Mouse (Mus musculus) forebrain, embryonic 11.5 days (tissue): ENCODE measurements around the gene Cerk. TPM values are rescaled to one million over a fixed set of nuclear protein-coding genes. Genes with fewer than 3 reads are reported as not detected.
"Not testable (repeated sequence)": the region's sequence is repeated elsewhere in the genome, so short reads cannot be mapped to it uniquely, and the experiment has no call there.

Experiments
- ATAC-seq: fragments of 200-750 bp; cut with Nextera tagmentation; replicated peaks from 2 replicates; pipeline ENCODE4 v1.8.0; 2017; ENCODE audit warnings: moderate TSS enrichment; ENCODE audit not compliant: low FRiP score
- DNase-seq: peaks from one replicate; pipeline ENCODE4 v3.0.0-alpha.2; 2017; ENCODE audit warnings: low spot score
- H3K27ac ChIP-seq: fragments of 300-500 bp; sonication (generic); 2 replicates; pipeline ENCODE4 v1.5.1; 2014; ENCODE audit warnings: low read depth, low read length
- H3K27me3 ChIP-seq: fragments of 300-500 bp; sonication (generic); 2 replicates; pipeline ENCODE4 v1.6.1; 2014; ENCODE audit warnings: mild to moderate bottlenecking, low read length, mixed read lengths; ENCODE audit not compliant: control insufficient read depth, insufficient read depth
- H3K36me3 ChIP-seq: fragments of 300-500 bp; sonication (generic); 2 replicates; pipeline ENCODE4 v1.6.1; 2014; ENCODE audit warnings: mild to moderate bottlenecking, low read length, moderate library complexity, mixed read lengths; ENCODE audit not compliant: control insufficient read depth, insufficient read depth
- H3K4me1 ChIP-seq: fragments of 300-500 bp; sonication (generic); replicated peaks from 2 replicates; pipeline ENCODE4 v1.6.1; 2014; ENCODE audit warnings: low read length, mixed read lengths; ENCODE audit not compliant: control insufficient read depth, insufficient read depth
- H3K4me2 ChIP-seq: fragments of 300-500 bp; sonication (generic); 2 replicates; pipeline ENCODE4 v1.6.1; 2014; ENCODE audit warnings: low read depth, mild to moderate bottlenecking, low read length, moderate library complexity, mixed read lengths; ENCODE audit not compliant: severe bottlenecking
- H3K4me3 ChIP-seq: fragments of 300-500 bp; sonication (generic); 2 replicates; pipeline ENCODE4 v1.5.1; 2014; ENCODE audit warnings: low read depth, low read length
- H3K9ac ChIP-seq: fragments of 300-500 bp; sonication (generic); 2 replicates; pipeline ENCODE4 v1.6.1; 2014; ENCODE audit warnings: low read length
- H3K9me3 ChIP-seq: fragments of 300-500 bp; sonication (generic); 2 replicates; pipeline ENCODE4 v1.6.1; 2016; ENCODE audit warnings: low read length, mixed read lengths; ENCODE audit not compliant: control insufficient read depth
- WGBS: fragments of 180-500 bp; shearing (Covaris S2); extraction: QIAGEN DNeasy Blood & Tissue Kit; methylation state at CpG from one replicate; pipeline ENCODE4 v1.1.7; 2014; 5-methylcytosine and 5-hydroxymethylcytosine counted together
- polyA plus RNA-seq: library from polyadenylated mRNA; unstranded; fragments of >200 nt; fragmentation: Nextera tagmentation; extraction: Ambion mirVana; gene quantifications from 2 replicates; pipeline ENCODE4 v1.2.1, GENCODE M21; 2014

Gene Cerk
- polyA plus RNA-seq, 1 experiment from 2014 or later: 17.4 TPM

DNA sequence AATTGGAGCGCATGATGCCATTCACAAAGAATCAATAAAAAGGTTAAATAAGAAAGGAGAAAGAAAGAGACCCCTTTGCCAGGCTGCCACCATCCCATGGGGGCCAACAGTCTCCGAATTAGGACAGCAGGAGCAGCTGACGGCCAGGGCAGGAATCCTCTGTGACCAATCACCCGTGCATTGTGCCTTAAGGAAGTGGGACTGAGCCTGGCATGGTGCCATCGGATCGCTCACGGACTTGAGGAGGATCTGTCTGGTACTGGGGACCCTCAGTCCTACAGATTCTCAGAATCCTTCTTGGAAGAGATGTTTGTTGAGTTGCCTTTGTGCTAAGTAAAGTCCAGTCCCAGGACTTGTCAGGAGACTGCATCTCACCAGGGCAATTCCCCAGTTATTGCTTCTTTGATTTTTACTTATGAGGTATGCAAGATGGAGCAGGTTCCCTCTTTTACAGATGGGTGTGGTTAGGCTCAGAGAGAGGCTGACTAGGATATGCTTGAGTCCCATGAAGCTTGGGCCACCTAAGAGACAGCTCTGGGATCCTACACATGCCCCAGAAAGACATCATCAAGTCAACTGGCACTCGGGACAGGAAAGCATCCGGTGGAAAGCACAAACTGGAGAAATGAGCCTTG lies 15.9 kb upstream of the Cerk start:
- no peaks in the 10 kb centered on the region for H3K27me3 ChIP-seq
- H3K4me3 ChIP-seq: no peak overlapping the region
- ATAC-seq (no peak), DNase-seq (no peak)
- no peak overlapping the region for H3K4me2 ChIP-seq
- H3K9ac ChIP-seq: no peak overlapping the region
- no peaks in the 10 kb centered on the region for H3K36me3 ChIP-seq
- WGBS: 70% methylated on average over 9 of the region's 9 CpGs
- no peak overlapping the region for H3K27ac ChIP-seq
- no peaks in the 10 kb centered on the region for H3K4me1 ChIP-seq
- no peaks in the 10 kb centered on the region for H3K9me3 ChIP-seq

DNA sequence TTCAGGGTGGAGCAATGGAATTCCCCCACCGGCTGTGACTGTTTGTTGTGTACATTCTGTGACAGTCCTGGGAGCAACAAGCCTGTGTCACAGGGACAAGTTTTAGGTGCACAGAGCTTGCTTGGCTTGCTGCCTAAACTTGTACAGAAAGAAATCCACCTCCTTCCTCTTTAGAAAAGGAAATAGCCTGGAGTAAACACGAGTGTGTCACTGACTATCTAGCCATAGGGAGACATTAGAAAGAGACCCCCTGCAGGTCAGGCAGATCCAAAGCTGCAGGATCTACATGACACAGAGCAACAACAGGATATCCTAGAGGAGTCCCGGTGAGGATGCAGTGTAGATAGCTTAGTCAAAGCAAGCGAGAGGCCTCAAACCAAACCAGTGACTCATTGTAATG lies 15.2 kb upstream of the Cerk start:
- Histone ChIP-seq H3K9me3 (no peaks in the 10 kb centered on the region), H3K27me3 (no peaks in the 10 kb centered on the region), H3K4me2 (no peak overlapping the region), H3K9ac (no peak overlapping the region), H3K27ac (no peak overlapping the region), H3K4me3 (no peak overlapping the region), H3K4me1 (no peaks in the 10 kb centered on the region), H3K36me3 (no peaks in the 10 kb centered on the region)
- WGBS: 44% methylated on average over 4 of the region's 4 CpGs
- ATAC-seq (no peak), DNase-seq (no peak)

DNA sequence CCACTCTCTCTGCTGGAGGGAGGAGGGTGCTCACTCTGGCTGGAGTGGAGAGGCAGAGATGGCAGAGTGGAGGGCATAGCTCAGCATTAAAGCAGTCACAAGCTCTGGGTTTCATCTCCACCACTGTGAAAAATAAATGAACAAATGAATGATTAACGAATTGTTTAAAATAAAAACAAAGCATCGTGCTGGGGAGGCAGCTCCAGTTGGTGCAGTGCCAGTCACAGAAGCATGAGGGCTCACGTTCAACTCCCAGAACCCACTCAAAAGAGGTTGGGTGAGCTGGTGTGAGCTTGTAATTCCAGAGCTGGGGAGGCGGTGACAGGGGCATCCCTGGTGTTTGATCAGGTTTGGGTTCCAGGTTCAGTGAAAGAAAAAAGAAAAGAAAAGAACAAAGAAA lies 14.2 kb upstream of the Cerk start:
- Histone ChIP-seq H3K27ac (no peak overlapping the region), H3K36me3 (no peaks in the 10 kb centered on the region), H3K4me3 (no peak overlapping the region), H3K27me3 (no peaks in the 10 kb centered on the region), H3K9me3 (no peaks in the 10 kb centered on the region), H3K9ac (no peak overlapping the region), H3K4me1 (no peaks in the 10 kb centered on the region), H3K4me2 (no peak overlapping the region)
- no peak for DNase-seq
- no peak for ATAC-seq
- 55% methylated on average over 4 of the region's 4 CpGs for WGBS

DNA sequence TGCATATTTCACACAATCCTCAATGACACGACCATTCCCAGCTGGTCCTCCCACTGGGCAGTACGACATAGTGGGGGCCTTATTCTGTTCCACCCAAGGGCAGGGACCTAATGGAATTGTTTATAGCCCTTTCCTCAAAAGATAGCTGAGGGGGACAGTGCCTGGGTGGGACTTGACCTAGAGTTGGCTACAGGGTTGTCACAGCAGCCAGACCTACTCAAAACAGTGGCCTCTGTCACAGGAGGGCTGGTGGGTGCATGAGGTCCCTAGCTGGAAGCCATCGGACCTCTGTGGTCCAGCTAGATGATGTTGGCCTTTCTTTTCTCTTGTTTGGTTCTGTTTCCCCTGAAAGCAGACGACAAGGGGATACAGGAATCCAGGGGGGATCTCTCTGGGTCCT lies 13.5 kb upstream of the Cerk start:
- Histone ChIP-seq H3K27me3 (no peaks in the 10 kb centered on the region), H3K36me3 (no peaks in the 10 kb centered on the region), H3K9ac (no peak overlapping the region), H3K4me1 (no peaks in the 10 kb centered on the region), H3K4me3 (no peak overlapping the region), H3K27ac (no peak overlapping the region), H3K9me3 (no peaks in the 10 kb centered on the region), H3K4me2 (no peak overlapping the region)
- no peak for ATAC-seq
- no peak for DNase-seq
- 78% methylated on average over 4 of the region's 4 CpGs for WGBS

DNA sequence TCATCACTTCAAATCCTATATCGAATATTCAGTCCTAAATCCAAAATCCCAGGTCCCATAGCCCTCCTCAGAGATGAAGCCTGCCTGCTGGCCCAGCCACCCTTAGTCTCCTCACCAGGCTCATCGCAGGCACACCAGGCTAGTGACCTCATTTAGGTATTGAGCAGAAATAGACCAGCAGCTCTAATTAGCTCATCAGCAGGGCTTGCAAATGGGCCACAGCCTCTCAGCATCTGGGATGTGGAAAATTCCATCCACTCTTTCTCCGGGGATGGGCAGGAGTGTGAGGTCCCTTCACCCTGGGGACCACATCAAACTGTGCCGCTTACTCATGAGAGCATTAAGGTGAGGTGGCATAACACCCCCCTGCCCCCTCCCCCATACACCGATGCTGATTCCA lies 13.1 kb upstream of the Cerk start:
- ATAC-seq: no peak
- Histone ChIP-seq H3K27ac (no peak overlapping the region), H3K36me3 (no peaks in the 10 kb centered on the region), H3K4me2 (no peak overlapping the region), H3K4me1 (no peaks in the 10 kb centered on the region), H3K4me3 (no peak overlapping the region), H3K9ac (no peak overlapping the region), H3K27me3 (no peaks in the 10 kb centered on the region), H3K9me3 (no peaks in the 10 kb centered on the region)
- WGBS: 82% methylated on average over 5 of the region's 5 CpGs
- DNase-seq: no peak

DNA sequence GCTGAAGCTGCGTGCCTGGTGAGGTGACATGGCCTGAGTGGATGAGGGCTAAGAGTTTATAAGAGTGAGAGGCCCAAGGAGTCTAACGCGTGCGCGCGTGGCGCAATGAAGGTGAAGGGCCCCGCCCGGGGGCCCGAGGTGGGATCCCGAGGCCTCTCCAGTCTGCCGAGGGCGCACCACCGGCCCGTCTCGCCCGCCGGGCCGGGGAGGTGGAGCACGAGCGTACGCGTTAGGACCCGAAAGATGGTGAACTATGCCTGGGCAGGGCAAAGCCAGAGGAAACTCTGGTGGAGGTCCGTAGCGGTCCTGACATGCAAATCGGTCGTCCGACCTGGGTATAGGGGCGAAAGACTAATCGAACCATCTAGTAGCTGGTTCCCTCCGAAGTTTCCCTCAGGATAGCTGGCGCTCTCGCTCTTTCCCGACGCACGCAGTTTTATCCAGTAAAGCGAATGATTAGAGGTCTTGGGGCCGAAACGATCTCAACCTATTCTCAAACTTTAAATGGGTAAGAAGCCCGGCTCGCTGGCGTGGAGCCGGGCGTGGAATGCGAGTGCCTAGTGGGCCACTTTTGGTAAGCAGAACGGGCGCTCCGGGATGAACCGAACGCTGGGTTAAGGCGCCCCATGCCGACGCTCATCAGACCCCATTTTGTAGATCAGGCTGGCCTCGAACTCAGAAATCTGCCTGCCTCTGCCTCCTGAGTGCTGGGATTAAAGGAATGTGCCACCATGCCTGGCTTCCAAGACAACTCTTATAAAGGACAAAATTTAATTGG lies 8.9 kb upstream of the Cerk start:
- ATAC-seq: peak; percentile 97
- DNase-seq, H3K9ac ChIP-seq, H3K27ac ChIP-seq, H3K9me3 ChIP-seq, H3K36me3 ChIP-seq, H3K4me1 ChIP-seq, H3K4me3 ChIP-seq, H3K27me3 ChIP-seq, H3K4me2 ChIP-seq: not testable (repeated sequence)
- WGBS: 78% methylated on average over 55 of the region's 55 CpGs

DNA sequence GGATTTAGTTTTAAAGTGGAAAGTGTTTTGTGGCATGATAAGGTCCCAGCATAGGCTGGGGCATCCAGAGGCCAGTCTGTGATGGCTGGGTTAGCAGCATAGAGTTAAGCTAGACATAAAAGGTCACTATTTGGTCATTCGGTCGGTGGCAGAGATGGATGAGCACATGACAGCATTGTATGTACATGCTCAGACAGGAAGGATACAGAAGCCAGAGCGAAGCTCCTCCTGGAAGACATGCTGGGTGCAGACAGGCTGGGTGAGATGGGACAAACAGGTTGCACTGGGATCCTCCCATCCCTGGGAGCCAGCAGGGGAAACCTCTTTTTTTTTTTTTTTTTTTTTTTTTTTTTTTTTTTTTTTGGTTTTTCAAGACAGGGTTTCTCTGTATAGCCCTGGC lies 6.0 kb upstream of the Cerk start:
- no peaks in the 10 kb centered on the region for H3K27me3 ChIP-seq
- no peak overlapping the region for H3K4me3 ChIP-seq
- no peak overlapping the region for H3K4me2 ChIP-seq
- H3K36me3 ChIP-seq: no peaks in the 10 kb centered on the region
- DNase-seq (no peak), ATAC-seq (no peak)
- H3K9me3 ChIP-seq: no peaks in the 10 kb centered on the region
- no peak overlapping the region for H3K27ac ChIP-seq
- H3K9ac ChIP-seq: no peak overlapping the region
- peaks cover 7% of the 10 kb centered on the region; the same call in 1 of the 2 replicates for H3K4me1 ChIP-seq
- 88% methylated on average over 3 of the region's 3 CpGs for WGBS

DNA sequence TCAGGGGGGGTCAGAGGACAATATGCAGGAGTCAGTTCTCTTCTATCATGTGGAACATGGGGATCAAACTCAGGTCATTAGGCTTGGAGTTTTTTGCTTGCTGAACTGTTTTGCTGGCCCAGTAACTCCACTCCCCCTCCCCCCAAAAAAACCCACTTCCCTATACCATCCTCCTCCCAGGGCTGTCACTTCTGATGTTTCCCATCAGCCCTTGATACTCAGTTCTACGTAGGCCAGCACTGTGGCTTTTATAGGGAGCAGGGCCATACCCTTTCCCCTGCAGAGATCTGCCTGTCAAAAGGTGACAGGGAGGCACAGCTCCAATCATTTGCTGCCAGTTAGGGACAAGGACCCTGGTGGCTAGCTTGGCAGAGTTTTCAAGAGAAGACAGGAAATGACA lies 5.6 kb upstream of the Cerk start:
- Histone ChIP-seq H3K27me3 (0 out of 2 replicates have a peak, but pooled peaks cover 2% of the 10 kb centered on the region), H3K9me3 (no peaks in the 10 kb centered on the region), H3K36me3 (no peaks in the 10 kb centered on the region), H3K4me2 (no peak overlapping the region), H3K9ac (no peak overlapping the region), H3K4me3 (no peak overlapping the region), H3K27ac (no peak overlapping the region), H3K4me1 (peaks cover 7% of the 10 kb centered on the region; the same call in 1 of the 2 replicates)
- no peak for DNase-seq
- ATAC-seq: no peak
- WGBS: 56% methylated on average over 1 of the region's 1 CpGs

DNA sequence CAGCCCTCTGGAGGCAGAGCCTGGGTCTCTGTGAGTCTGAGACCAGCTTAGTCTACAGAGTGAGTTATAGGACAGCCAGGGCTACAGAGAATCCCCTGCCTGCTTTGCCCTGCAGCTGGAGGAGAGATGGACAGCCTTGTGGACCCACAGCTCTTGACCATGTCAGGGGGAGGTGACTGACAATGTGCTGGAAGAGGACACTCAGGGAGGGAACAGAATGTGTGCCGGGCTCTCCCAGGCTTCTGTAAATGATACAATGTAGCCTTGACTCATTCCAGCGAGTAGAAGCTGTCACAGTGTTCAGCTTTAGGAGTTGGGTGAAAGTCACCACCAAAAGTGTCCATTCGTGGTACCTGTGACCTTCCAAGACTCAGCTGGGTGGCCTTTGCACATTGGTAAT lies 4.4 kb upstream of the Cerk start:
- Histone ChIP-seq H3K4me1 (peaks cover 7% of the 10 kb centered on the region; the same call in 1 of the 2 replicates), H3K4me2 (no peak overlapping the region), H3K4me3 (no peak overlapping the region), H3K27me3 (0 out of 2 replicates have a peak, but pooled peaks cover 2% of the 10 kb centered on the region), H3K36me3 (no peaks in the 10 kb centered on the region), H3K9ac (no peak overlapping the region), H3K9me3 (no peaks in the 10 kb centered on the region), H3K27ac (no peak overlapping the region)
- 81% methylated on average over 3 of the region's 3 CpGs for WGBS
- DNase-seq (no peak), ATAC-seq (no peak)
